Mouse (Mus musculus): ENCODE data around the gene Prmt1.

DNA sequence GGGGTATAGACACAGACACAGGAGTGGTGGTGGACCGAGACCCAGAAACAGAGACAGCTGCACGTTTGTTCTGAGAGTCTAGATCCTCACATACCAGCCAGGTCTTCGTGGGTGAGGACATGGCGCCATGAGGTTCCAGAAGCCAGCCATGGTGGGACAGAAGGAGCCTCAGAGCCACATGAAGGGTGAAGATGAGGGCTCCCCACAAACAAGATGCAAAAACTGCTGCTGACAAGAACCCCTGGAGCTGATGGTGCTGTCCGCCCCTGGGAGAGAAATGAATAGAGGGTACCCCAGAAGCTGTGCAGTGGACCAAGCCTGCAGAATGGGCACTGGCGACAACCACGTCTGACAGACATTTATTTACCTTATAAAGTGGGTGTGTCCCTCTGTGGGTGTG, 15.2 kb downstream of the Prmt1 start:
- TF ChIP-seq CTCF (IDR thresholded peaks at IDR 0.05; ENCODE audit: control insufficient read depth, insufficient read depth, insufficient read length) (no peak), USF1 (IDR thresholded peaks at IDR 0.05; ENCODE audit: low read depth) (no peak), MAX (IDR thresholded peaks at IDR 0.05) (no peak), CEBPB (IDR thresholded peaks at IDR 0.05; ENCODE audit: low read depth) (no peak), MYOG (IDR thresholded peaks at IDR 0.05; ENCODE audit: control insufficient read depth, extremely low read depth, insufficient read length) (no peak), FOSL1 (IDR thresholded peaks at IDR 0.05; ENCODE audit: insufficient read depth, low read length, poor library complexity, severe bottlenecking) (no peak), MYOD1 (IDR thresholded peaks at IDR 0.05; ENCODE audit: control insufficient read depth, insufficient read length, low read depth) (no peak)

All from C2C12 (cell line).